Mouse (Mus musculus) left cerebral cortex, postnatal 36 days (tissue): ENCODE data around the gene Wwc1. TPM values are rescaled to one million over a fixed set of nuclear protein-coding genes. Genes with fewer than 3 reads are reported as not detected.
A peak's percentile ranks its signal among the peaks of the same experiment; 100 is the strongest.

Experiments
- DNase-seq, 2 experiments: peaks; one replicate each; pipeline ENCODE4 v3.0.0; 2021 to 2022; ENCODE audit warnings: low spot score in 2 of 2, mixed read lengths in 1 of 2
- intact Hi-C: fragments of 180-260 bp; cut with DNase I; formaldehyde crosslinking; loops from one replicate; pipeline ENCODE4 v1.15.1; 2025
- total RNA-seq, 2 experiments: library from RNA; stranded (reverse); gene quantifications; 2 replicates each; pipeline ENCODE4 v1.2.3; 2021

Wwc1 gene
- total RNA-seq, 2 experiments from 2014 or later: 124 to 144 TPM

- DNase-seq: no peak
- intact Hi-C loops: loop anchor here (5.0 kb wide), 1 partner anchor 82 kb away; no protein-coding TSS in a partner anchor
Observed at GRCm38 (mm10) chr11:35904955-35905550, 75.3 kb downstream of the Wwc1 start.

GRCm38 (mm10) chr11:35903079-35903478 is 77.2 kb downstream of the Wwc1 start:
- DNase-seq: peak; percentile 52 to 54
- intact Hi-C loops: loop anchor here (5.0 kb wide), 1 partner anchor 84 kb away; no protein-coding TSS in a partner anchor

DNA sequence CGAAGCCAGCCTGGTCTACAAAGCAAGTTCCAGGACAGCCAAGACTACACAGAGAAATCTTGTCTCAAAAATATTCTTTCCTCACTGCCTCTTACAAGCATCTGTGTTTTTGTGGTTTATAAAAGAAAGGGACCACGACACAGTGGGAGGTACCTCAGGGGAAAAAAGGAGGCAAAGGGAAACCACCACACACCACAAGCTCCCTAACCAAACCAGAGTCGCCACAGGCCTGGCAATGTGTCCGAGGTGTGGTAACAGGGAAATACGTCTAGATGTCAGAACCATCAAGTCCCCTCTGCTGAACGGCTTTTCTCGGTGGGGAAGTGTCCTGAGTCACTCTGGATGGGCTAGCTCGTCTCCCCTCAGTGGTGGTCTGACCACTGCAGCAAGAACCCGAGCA is 80.4 kb downstream of the Wwc1 start:
- intact Hi-C loops: loop anchor here (5.0 kb wide), 1 partner anchor 87 kb away; no protein-coding TSS in a partner anchor

GRCm38 (mm10) chr11:35893454-35893853 is 86.9 kb downstream of the Wwc1 start:
- intact Hi-C loops: no loop called here
- DNase-seq: no peak

More for the DNA sequence above, 80.4 kb downstream of the Wwc1 start:
- no peak for DNase-seq

GRCm38 (mm10) chr11:35893018-35893421 is 87.3 kb downstream of the Wwc1 start:
- intact Hi-C loops: no loop called here
- peak; percentile 39 to 53 for DNase-seq

DNA sequence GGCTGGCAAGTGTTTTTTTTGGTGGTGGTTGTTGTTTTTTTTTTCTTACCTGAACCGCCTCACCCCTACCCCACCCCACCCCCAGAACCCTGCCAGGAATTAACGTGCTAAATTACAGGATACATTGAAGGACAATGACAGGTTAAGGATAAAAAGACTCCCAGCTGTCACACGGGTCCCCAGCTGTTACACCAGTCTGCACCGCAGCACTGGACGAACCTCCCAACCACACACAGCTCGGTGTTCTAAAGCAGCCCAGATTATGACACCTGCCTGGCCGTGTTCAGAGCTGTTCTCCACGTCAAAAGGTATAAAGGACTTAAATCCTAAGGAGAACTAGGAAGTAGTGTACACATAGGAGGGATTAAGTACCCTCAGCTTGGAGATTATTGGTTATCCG is 88.0 kb downstream of the Wwc1 start:
- intact Hi-C loops: no loop called here
- no peak for DNase-seq

GRCm38 (mm10) chr11:35888790-35889189 is 91.5 kb downstream of the Wwc1 start:
- peak in 1 of 2 experiments; percentile 20 for DNase-seq
- intact Hi-C loops: no loop called here

- intact Hi-C loops: no loop called here
Observed at GRCm38 (mm10) chr11:35882777-35883176, 97.5 kb downstream of the Wwc1 start.

GRCm38 (mm10) chr11:35878559-35878897 is 101.8 kb downstream of the Wwc1 start:
- DNase-seq: no peak
- intact Hi-C loops: no loop called here

More at GRCm38 (mm10) chr11:35882777-35883176, 97.5 kb downstream of the Wwc1 start:
- DNase-seq: no peak

- intact Hi-C loops: no loop called here
- no peak for DNase-seq
Observed at GRCm38 (mm10) chr11:35877651-35878558, 102.4 kb downstream of the Wwc1 start.

- intact Hi-C loops: no loop called here
- no peak for DNase-seq
Observed at GRCm38 (mm10) chr11:35873624-35874244, 106.6 kb downstream of the Wwc1 start.

- DNase-seq: no peak
- intact Hi-C loops: no loop called here
Observed at GRCm38 (mm10) chr11:35870961-35871360, 109.4 kb downstream of the Wwc1 start.

- DNase-seq: no peak
- intact Hi-C loops: no loop called here
Observed at GRCm38 (mm10) chr11:35866140-35866539, 114.2 kb downstream of the Wwc1 start.

DNA sequence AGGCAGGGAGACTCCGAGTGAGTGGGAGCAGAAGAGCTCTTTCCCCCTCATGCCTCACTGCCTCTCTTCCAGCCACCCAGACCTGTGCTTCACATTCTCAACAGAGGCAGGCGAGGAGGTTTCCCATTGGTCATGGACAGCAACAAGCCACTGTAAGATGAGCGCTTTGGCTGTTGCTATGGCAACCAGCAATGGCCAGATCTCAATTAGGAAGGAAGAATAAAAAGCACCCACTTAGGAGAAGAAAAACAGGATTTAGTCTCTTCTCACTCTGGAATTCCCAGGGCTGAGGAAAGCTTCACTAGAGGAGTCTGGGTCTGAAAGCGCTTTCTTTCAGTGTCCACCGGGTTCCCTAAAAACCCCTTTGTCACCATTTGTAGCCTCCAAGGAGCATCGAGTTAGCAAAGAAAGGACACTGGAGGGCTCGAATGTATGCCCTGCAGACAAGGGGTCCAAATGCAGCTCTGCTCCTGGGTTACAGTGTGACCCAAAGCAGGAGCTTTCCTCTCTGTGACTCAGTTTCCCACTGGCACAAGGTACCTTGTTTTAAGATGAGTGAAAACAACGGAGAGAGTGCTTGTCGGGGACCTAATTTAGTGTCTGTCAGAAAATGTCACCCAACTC is 115.2 kb downstream of the Wwc1 start:
- intact Hi-C loops: loop anchor here (5.0 kb wide), 1 partner anchor 137 kb away; no protein-coding TSS in a partner anchor
- DNase-seq: peak; percentile 74

GRCm38 (mm10) chr11:35863653-35864052 is 116.7 kb downstream of the Wwc1 start:
- DNase-seq: no peak
- intact Hi-C loops: loop anchor here (5.0 kb wide), 1 partner anchor 139 kb away; no protein-coding TSS in a partner anchor

- no peak for DNase-seq
- intact Hi-C loops: no loop called here
Observed at GRCm38 (mm10) chr11:35857395-35858067, 122.8 kb downstream of the Wwc1 start.

- peak in 1 of 2 experiments; percentile 48 for DNase-seq
- intact Hi-C loops: no loop called here
Observed at GRCm38 (mm10) chr11:35856359-35857040, 123.8 kb downstream of the Wwc1 start.

GRCm38 (mm10) chr11:35855567-35855966 is 124.8 kb downstream of the Wwc1 start:
- intact Hi-C loops: no loop called here

DNA sequence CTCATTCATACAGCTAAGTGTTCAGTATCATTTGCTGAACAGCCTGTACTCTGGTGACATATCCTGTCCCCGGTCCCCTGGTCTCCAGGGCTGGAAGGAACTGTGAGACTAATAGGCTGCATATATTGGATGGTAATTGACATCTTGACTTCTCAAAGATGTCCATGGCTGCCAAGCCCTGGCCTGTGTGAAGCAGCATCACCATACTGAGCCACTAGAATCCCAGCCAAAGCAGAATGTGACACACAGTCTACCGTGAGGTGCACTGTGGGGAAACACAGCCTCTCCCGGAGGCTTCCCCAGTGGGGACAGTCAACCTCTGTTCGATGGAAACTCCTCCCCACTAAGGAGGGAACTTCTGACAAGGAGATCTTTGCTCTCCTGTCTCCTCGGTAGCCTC is 125.4 kb downstream of the Wwc1 start:
- DNase-seq: no peak
- intact Hi-C loops: no loop called here

More at GRCm38 (mm10) chr11:35855567-35855966, 124.8 kb downstream of the Wwc1 start:
- no peak for DNase-seq
